Mouse (Mus musculus) neural tube, embryonic 15.5 days (tissue): ENCODE data around the gene Fgf12. TPM values are rescaled to one million over a fixed set of nuclear protein-coding genes. Genes with fewer than 3 reads are reported as not detected.

Experiments
- ATAC-seq: fragments of 200-750 bp; cut with Nextera tagmentation; 2 replicates; pipeline ENCODE4 v1.8.0; 2017; ENCODE audit warnings: mild to moderate bottlenecking, moderate TSS enrichment, moderate library complexity; ENCODE audit not compliant: low FRiP score
- H3K27ac ChIP-seq: fragments of 300-500 bp; sonication (generic); replicated peaks from 2 replicates; pipeline ENCODE4 v1.5.1; 2015; ENCODE audit warnings: mild to moderate bottlenecking, inconsistent platforms
- H3K27me3 ChIP-seq: fragments of 300-500 bp; sonication (generic); replicated peaks from 2 replicates; pipeline ENCODE4 v1.6.1; 2015; ENCODE audit warnings: inconsistent platforms
- H3K36me3 ChIP-seq: fragments of 300-500 bp; sonication (generic); 2 replicates; pipeline ENCODE4 v1.6.1; 2015; ENCODE audit warnings: inconsistent platforms
- H3K4me1 ChIP-seq: fragments of 300-500 bp; sonication (generic); 2 replicates; pipeline ENCODE4 v1.6.1; 2015; ENCODE audit warnings: inconsistent platforms
- H3K4me2 ChIP-seq: fragments of 300-500 bp; sonication (generic); 2 replicates; pipeline ENCODE4 v1.6.1; 2015; ENCODE audit warnings: inconsistent platforms, mild to moderate bottlenecking, moderate library complexity
- H3K4me3 ChIP-seq: fragments of 300-500 bp; sonication (generic); replicated peaks from 2 replicates; pipeline ENCODE4 v1.5.1; 2015; ENCODE audit warnings: mild to moderate bottlenecking, inconsistent platforms
- H3K9ac ChIP-seq: fragments of 300-500 bp; sonication (generic); replicated peaks from 2 replicates; pipeline ENCODE4 v1.6.1; 2015; ENCODE audit warnings: mild to moderate bottlenecking, inconsistent platforms
- H3K9me3 ChIP-seq: fragments of 300-500 bp; sonication (generic); replicated peaks from 2 replicates; pipeline ENCODE4 v1.6.1; 2016; ENCODE audit warnings: inconsistent platforms
- WGBS: fragments of 180-500 bp; shearing (Covaris S2); methylation state at CpG from one replicate; pipeline ENCODE4 v1.1.7; 2015; ENCODE audit warnings: mixed read lengths; 5-methylcytosine and 5-hydroxymethylcytosine counted together
- polyA plus RNA-seq: library from polyadenylated mRNA; unstranded; fragments of >200 nt; fragmentation: Nextera tagmentation; extraction: Ambion mirVana; gene quantifications from 2 replicates; pipeline ENCODE4 v1.2.1, GENCODE M21; 2015

Fgf12 gene
- polyA plus RNA-seq, 1 experiment from 2014 or later = 72.5 TPM

DNA sequence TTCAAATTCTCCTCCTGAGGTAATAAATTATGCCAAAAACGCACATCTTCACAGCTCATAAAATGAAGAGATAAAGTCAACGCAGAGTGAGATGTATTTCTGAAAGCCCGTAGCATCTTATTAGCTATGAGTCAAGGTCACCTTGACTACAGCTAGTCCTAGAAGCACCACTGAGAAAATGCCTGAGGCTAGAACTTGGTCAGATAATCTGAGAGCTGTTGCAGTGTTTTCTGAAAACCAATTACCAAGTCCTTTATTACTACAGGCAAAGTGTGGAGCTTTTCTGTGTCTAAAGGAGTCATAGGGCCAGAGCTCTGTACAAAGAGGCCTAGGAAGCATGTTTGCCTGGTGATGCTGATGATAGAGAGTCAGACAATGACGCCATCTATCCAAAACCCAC is 498.6 kb downstream of the Fgf12 start:
- 77% methylated on average over 4 of the region's 4 CpGs for WGBS
- no peak overlapping the region for H3K9ac ChIP-seq
- H3K27me3 ChIP-seq = no peaks in the 10 kb centered on the region
- no peak for ATAC-seq
- no peaks in the 10 kb centered on the region for H3K9me3 ChIP-seq
- no peak overlapping the region for H3K4me2 ChIP-seq
- peaks cover 4% of the 10 kb centered on the region; the same call in 1 of the 2 replicates for H3K4me1 ChIP-seq
- no peak overlapping the region for H3K27ac ChIP-seq
- H3K4me3 ChIP-seq = no peak overlapping the region
- H3K36me3 ChIP-seq = no peaks in the 10 kb centered on the region

DNA sequence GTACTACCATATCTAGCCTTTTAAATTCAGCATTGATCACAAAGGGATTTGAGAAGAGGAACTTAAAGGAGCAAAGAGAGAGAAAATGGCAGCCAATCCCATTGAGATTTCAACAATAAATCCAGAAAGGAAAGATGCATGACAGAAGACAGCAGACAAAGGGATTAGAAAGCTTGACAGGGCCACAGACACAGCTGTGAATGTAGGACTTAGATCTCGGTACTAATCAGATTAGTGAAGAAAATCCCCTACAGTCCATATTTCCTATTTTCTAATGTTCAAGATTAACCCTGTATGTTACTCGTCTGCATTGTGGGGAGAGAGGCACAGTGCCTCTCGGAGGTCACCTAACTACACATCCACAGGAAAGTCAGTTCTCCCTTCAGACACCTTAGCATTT is 500.9 kb downstream of the Fgf12 start:
- Histone ChIP-seq H3K4me1 (no peaks in the 10 kb centered on the region), H3K27me3 (no peaks in the 10 kb centered on the region), H3K4me2 (no peak overlapping the region), H3K27ac (no peak overlapping the region), H3K9me3 (no peaks in the 10 kb centered on the region), H3K9ac (no peak overlapping the region), H3K4me3 (no peak overlapping the region), H3K36me3 (no peaks in the 10 kb centered on the region)
- ATAC-seq = no peak
- 87% methylated on average over 3 of the region's 3 CpGs for WGBS

DNA sequence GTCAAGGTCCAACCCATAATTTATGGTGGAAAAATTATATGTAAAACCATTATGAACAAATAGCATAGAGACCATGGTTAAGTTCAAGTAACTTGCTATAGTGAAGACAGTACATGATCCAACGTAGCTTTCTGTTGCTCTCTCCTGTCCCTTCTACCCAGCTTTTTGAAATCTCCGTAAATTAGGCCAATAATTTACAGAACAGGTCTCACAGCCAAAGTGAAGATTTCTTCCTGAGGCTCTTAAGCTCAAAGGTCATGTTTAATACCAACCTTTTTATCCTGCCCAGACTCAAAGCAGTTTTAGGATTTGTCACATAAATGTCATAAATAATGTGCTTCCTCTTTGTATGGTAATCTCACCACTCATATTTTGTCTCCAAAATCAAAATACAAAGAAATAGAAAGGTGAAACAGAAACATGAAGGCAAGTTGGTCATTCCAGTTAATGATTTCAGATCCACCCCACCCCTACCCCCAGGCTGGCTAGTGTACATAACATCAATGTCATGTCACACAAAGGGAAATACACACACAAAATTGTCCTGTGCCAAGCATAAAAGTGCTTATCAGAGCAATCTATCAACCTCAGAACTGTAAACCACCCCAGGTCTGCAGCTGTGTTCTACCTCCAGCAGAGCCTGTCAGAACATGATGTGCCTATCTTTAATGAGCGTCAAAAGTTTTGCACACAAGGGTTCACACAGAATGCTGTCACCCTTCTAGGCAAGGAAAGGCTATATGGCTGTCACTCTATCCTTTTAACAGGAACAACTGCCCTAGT is 509.8 kb downstream of the Fgf12 start:
- Histone ChIP-seq H3K27ac (no peak overlapping the region), H3K4me2 (no peak overlapping the region), H3K4me1 (peaks cover 6% of the 10 kb centered on the region), H3K9ac (no peak overlapping the region), H3K4me3 (no peak overlapping the region), H3K27me3 (no peaks in the 10 kb centered on the region), H3K9me3 (no peaks in the 10 kb centered on the region), H3K36me3 (no peaks in the 10 kb centered on the region)
- ATAC-seq = no peak
- 84% methylated on average over 3 of the region's 3 CpGs for WGBS

DNA sequence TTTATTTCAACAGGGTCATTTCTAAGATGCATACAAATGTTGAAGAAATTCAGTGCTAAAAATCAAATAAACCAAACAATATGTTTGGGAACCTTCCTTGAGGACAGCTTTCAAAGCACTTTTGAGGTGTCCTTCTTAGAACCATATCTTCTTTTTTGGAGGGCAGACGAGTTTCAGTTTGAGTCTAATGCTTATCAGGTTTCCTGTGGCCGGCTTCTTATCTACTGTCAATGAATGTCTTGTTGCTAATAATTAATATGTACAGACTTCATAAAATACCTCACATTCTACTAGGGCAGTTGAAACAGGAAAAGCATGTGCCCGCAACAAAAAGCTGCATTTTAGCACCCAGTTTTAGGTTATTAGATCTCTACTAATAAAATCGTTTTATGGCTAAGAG is 513.5 kb downstream of the Fgf12 start:
- Histone ChIP-seq H3K27me3 (no peaks in the 10 kb centered on the region), H3K4me2 (no peak overlapping the region), H3K9me3 (no peaks in the 10 kb centered on the region), H3K4me3 (no peak overlapping the region), H3K27ac (no peak overlapping the region), H3K4me1 (peaks cover 8% of the 10 kb centered on the region), H3K36me3 (no peaks in the 10 kb centered on the region), H3K9ac (no peak overlapping the region)
- 91% methylated on average over 4 of the region's 4 CpGs for WGBS
- no peak for ATAC-seq

DNA sequence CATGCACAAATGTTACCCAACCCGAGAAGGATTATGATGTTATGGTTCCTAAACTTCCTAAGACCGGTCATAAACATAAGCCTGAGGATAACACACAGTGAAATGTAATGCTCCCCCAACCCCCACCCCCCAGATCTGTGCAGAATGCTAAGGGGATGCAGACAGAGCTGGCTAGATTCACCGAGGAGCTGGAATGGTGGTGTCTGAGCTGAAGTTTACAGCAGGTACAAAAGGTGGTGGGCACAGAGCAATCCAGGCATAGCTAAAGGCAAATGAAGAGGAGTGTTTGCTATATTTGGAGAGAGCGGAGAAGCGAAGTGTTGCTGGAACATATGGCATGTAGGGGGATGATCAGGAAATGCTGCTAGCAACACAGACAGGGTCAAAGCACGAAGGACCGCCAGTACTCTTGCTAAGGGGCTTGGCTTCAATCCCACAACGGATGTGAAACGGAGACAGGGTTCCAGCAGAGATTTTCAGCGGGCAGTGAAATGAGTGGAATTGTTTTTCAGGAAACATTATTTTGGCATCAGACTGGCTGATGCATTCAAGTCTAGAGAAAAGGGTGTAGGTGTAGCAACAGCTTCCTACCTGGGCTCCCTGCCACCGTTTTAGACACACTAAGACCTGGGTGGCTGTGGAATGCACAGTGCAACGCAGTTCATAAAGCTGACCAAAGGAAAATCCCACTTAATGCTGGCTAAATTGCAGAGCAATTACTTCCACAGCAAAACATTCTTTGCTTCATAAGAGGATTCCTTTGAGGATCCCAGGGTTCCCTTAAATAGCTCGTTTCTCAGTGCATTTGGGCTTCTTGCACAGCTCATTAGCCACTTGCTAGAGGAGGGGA is 514.6 kb downstream of the Fgf12 start:
- Histone ChIP-seq H3K4me1 (peaks cover 8% of the 10 kb centered on the region), H3K27me3 (no peaks in the 10 kb centered on the region), H3K9me3 (no peaks in the 10 kb centered on the region), H3K4me3 (no peak overlapping the region), H3K27ac (peak overlapping the region; percentile 61), H3K36me3 (no peaks in the 10 kb centered on the region), H3K9ac (no peak overlapping the region), H3K4me2 (peak overlapping the region; percentile 35)
- peak; percentile 57; the same call in 1 of the 2 replicates for ATAC-seq
- 62% methylated on average over 13 of the region's 13 CpGs for WGBS

DNA sequence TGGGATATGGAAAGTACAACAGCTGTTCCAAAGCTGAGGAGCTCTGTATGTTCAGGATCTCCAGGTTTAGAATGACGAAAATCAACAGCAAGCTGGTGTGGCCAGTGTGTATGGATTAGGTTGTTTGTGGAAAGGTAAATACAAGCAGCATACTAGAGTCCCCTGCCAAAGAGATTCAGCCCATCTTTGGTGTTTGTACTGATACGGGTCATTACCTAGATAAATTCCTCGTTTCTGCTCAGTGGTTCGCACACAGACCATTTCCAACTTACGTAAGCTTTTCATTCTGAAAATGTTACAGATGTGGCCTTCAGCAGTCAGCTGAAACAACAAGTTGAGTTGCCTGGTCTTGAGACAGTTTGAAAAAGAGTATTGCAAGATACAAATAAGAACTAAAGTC is 536.9 kb downstream of the Fgf12 start:
- H3K9me3 ChIP-seq = no peaks in the 10 kb centered on the region
- no peaks in the 10 kb centered on the region for H3K27me3 ChIP-seq
- no peaks in the 10 kb centered on the region for H3K36me3 ChIP-seq
- 87% methylated on average over 5 of the region's 5 CpGs for WGBS
- ATAC-seq = no peak
- no peak overlapping the region for H3K27ac ChIP-seq
- H3K4me2 ChIP-seq = no peak overlapping the region
- no peak overlapping the region for H3K9ac ChIP-seq
- H3K4me1 ChIP-seq = no peaks in the 10 kb centered on the region
- no peak overlapping the region for H3K4me3 ChIP-seq

DNA sequence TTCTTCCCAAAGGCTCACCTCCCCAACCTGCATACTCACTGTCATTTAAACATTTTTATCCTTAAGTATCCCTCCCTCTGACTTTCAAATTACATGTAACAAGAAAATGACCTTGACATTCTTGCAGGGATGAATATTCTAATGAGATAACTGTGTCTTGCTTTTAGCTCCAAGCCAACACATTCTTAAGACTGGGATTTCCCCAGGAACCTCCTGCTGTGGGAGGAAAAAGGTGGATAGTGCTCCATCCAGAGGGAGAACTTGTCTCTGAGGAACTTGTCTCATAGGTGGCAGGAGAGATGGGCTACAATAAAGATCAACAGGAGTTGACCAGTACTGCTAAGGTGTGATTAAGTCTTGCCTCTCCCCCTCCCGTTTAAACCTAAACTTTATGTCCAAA is 540.5 kb downstream of the Fgf12 start:
- Histone ChIP-seq H3K9ac (no peak overlapping the region), H3K36me3 (no peaks in the 10 kb centered on the region), H3K4me3 (no peak overlapping the region), H3K9me3 (no peaks in the 10 kb centered on the region), H3K4me1 (no peaks in the 10 kb centered on the region), H3K4me2 (no peak overlapping the region), H3K27me3 (no peaks in the 10 kb centered on the region), H3K27ac (no peak overlapping the region)
- no peak for ATAC-seq
- WGBS = 96% methylated on average over 1 of the region's 1 CpGs

DNA sequence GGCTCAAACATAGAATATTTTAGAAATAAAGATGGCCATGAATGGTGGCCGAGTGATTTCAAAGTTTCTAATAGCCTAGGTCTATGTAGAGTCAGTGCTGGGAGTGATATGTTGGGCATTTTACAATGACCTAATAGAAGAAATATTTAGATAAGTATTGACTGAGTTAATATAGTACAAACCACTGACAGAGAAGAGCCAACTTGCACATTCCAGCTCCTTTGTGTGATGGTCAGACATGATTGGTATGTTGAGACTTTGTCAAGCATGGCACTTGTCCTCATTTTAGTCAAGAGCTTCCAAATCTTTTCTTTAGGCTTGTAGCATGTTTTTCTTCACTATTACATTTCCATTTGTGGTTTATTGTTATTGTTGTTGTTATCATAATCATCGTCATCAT is 596.4 kb downstream of the Fgf12 start:
- Histone ChIP-seq H3K36me3 (no peaks in the 10 kb centered on the region), H3K4me3 (no peak overlapping the region), H3K4me1 (no peaks in the 10 kb centered on the region), H3K27ac (no peak overlapping the region), H3K9me3 (no peaks in the 10 kb centered on the region), H3K27me3 (no peaks in the 10 kb centered on the region), H3K9ac (no peak overlapping the region), H3K4me2 (no peak overlapping the region)
- 96% methylated on average over 2 of the region's 2 CpGs for WGBS
- ATAC-seq = no peak

DNA sequence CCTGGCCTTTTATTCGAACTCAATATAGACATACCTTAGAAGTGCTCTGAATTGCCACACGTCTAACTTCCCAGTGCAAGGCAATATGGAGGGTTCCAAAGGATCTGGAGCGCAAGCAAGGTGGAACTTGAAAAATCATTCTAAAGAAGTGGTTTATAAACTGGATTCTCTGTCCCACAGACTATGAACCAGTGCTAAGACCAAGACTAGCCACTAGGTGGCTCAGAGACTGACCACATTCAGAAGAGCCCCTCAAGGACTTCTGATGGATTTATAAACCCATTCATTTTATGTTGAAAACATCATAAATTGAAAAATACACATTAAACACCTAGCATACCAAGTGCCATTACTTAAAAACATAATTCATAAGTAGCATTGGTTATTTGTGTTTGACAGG is 611.9 kb downstream of the Fgf12 start:
- no peaks in the 10 kb centered on the region for H3K36me3 ChIP-seq
- H3K4me1 ChIP-seq = no peaks in the 10 kb centered on the region
- ATAC-seq = no peak
- H3K4me2 ChIP-seq = no peak overlapping the region
- WGBS = 88% methylated on average over 3 of the region's 3 CpGs
- no peaks in the 10 kb centered on the region for H3K27me3 ChIP-seq
- no peak overlapping the region for H3K27ac ChIP-seq
- no peak overlapping the region for H3K9ac ChIP-seq
- no peaks in the 10 kb centered on the region for H3K9me3 ChIP-seq
- no peak overlapping the region for H3K4me3 ChIP-seq

DNA sequence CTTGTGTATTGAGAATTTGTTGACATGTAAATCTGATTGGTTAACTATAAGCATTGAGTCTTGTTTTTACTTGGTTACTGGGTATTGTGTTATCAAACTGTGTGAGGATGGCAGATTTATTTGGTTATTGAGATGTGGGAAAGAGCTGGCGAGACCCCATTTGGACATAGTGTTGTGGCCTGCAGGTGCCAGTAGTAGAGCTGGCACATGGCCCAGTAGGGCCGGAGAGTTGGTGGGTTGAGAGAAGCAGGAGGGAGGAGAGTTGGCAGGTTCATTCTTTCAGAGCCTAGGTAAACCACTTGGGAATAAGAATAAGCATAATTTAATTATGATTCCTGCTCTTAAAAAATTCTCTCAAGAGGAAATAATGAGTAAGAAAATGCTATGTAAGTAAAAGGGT is 625.9 kb downstream of the Fgf12 start:
- H3K4me3 ChIP-seq = no peak overlapping the region
- H3K36me3 ChIP-seq = no peaks in the 10 kb centered on the region
- no peak for ATAC-seq
- H3K4me2 ChIP-seq = no peak overlapping the region
- WGBS = 62% methylated on average over 2 of the region's 2 CpGs
- H3K9ac ChIP-seq = no peak overlapping the region
- no peaks in the 10 kb centered on the region for H3K9me3 ChIP-seq
- no peaks in the 10 kb centered on the region for H3K4me1 ChIP-seq
- H3K27ac ChIP-seq = no peak overlapping the region
- no peaks in the 10 kb centered on the region for H3K27me3 ChIP-seq
